Mouse (Mus musculus) left cerebral cortex, postnatal 36 days (tissue): Measurements from ENCODE around the gene Pcca. TPM values are rescaled to one million over a fixed set of nuclear protein-coding genes. Genes with fewer than 3 reads are reported as not detected.
A peak's percentile ranks its signal among the peaks of the same experiment; 100 is the strongest.

Source experiments
- DNase-seq, 2 experiments: peaks; one replicate each; pipeline ENCODE4 v3.0.0; 2021 to 2022; ENCODE audit warnings: low spot score in 2 of 2, mixed read lengths in 1 of 2
- intact Hi-C: fragments of 180-260 bp; cut with DNase I; formaldehyde crosslinking; loops from one replicate; pipeline ENCODE4 v1.15.1; 2025
- total RNA-seq, 2 experiments: library from RNA; stranded (reverse); gene quantifications; 2 replicates each; pipeline ENCODE4 v1.2.3; 2021

Pcca gene
- total RNA-seq, 2 experiments from 2014 or later = 32.7 to 35.3 TPM

DNA sequence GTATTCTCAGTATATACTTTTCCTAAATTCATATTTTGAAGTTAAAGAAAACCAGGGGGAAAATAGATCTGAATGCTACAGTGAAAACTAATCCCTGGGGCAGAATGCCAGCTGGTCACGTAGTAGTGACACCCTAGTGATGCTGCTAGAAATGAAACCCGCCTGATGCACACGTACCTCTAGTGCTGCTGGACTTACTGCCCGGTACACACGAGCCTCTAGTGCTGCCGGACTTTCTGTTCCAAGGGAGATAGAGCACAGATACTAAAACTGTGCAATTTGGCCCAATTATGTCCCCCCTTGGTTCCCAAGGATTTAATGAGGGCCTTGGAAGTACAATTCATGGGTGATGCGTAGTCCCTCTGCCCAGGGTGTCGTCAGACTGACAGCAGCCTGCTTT, 340.9 kb downstream of the Pcca start:
- no peak for DNase-seq
- intact Hi-C loops = loop anchor here (1.0 to 5.0 kb wide), 2 partner anchors 383 to 652 kb away; partner anchors contain the start of gene Gm10837

DNA sequence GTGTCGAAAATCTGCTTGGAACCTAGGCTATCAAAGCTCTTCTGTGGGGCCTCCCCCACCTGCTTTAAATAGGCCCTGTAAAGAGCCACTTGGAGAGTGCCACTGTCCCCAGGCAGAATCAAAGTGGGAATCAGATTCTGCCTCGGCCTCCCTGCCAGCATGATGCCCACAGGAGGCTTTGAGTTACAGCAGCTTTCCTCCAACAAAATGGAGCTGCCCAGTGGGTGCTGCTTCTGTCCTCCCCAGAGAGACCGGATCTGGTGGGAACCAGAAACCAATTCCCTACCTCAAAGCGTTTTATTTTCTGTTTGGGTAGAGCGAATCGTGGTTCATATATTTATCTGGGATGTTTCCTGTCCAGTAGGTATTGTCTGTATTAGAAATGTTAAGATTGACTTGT, 341.5 kb downstream of the Pcca start:
- no peak for DNase-seq
- intact Hi-C loops = loop anchor here (1.0 to 5.0 kb wide), 3 partner anchors 366 to 652 kb away; partner anchors contain the start of gene Gm10837

DNA sequence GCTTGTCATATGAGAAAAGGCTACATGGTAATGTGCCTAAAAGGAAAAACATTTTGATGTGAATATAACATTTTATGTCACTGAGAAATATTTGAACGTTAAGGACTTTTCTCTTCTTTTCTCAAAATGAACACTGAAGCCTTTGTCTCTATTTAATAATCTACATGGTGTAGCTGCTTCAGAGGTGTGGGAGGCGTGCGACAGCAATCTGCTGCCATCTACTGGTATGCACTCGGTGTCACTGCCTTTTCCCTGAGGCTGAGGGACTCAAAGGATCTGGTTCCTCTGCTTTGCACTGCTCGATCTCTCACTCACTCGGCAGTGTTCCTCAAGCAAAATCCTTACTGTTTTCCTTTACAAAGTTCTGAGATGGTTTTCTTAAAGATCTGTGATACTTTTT, 342.0 kb downstream of the Pcca start:
- intact Hi-C loops = loop anchor here (1.0 to 5.0 kb wide), 2 partner anchors 367 to 384 kb away; partner anchors contain the start of gene Gm10837
- DNase-seq = peak; percentile 74

DNA sequence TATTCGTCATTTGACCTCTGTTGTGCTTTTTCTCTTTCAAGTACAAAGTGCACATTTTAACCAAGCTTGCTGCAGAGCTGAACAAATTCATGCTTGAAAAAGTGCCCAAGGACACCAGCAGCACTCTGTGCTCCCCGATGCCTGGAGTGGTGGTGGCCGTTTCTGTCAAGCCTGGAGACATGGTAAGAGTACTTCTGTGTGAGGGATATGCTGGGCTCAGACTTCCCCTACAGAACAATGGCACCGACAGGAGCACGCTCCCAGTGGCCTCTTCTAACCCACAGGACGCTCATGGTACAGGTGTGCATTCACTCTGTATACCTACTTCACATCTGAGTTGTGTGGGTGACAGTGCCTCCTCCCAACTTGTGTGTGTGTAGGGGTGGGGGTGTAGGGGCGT, 342.6 kb downstream of the Pcca start:
- intact Hi-C loops = loop anchor here (1.0 to 5.0 kb wide), 2 partner anchors 367 to 384 kb away; partner anchors contain the start of gene Gm10837
- no peak for DNase-seq

DNA sequence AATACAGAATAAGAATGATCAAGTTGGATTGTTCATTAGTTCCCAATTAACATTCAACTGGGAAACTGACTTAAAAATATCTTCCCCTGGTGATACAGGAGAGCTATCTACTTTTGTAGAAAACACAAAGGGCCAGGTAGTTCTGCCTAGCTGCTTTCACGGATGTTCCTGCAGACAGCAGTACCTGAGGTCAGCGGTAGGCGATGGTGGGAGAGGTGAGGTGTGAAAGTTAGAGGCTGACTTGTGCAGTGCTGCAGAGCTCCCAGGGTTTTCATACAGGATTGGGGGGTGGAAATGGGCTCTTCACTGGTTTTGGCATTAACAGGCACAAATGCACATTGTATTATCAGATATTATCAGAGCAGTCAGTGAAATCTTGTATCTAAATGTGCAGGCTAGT, 343.7 kb downstream of the Pcca start:
- no peak for DNase-seq
- intact Hi-C loops = loop anchor here (5.0 kb wide), 1 partner anchor 385 kb away; the partner anchor contains the start of gene Gm10837

DNA sequence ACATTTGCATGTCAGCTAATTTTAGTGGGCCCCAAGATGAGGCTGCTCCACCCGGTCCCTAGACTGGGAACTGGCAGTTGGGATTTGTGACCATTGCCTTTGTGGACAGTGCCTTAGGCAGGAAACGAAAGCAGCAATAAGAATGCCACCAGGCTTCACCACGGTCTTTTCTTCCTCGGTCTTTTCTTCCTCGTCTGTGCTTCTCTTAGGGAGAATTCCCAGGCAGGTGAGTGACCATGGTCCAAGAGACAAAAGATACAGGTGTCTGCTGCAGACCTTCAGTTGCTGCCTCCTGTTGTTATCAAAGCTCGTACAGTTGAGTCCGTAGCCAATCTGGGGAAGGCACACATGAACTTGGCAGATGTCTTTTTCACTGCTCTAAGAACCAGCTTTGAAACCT, 346.2 kb downstream of the Pcca start:
- intact Hi-C loops = no loop called here
- DNase-seq = no peak

DNA sequence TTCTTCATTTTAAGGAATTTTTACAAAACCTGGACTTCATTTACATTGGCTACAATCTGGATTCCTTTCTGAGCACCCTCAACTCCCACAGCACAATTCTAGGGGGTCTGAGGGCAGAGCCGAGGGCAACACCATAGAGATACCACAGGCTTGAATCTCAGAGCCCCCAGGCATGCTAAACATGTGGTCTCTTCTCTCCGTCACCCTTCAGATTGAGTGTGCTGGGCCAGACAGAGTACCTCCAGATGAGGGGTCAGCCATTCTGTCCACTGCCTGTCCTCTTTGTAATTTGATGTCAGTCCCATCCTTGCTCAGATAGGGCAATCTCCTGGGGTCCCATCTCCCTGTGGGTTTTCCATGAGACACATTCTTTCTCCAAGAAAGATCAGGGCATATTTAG, 347.6 kb downstream of the Pcca start:
- no peak for DNase-seq
- intact Hi-C loops = no loop called here

DNA sequence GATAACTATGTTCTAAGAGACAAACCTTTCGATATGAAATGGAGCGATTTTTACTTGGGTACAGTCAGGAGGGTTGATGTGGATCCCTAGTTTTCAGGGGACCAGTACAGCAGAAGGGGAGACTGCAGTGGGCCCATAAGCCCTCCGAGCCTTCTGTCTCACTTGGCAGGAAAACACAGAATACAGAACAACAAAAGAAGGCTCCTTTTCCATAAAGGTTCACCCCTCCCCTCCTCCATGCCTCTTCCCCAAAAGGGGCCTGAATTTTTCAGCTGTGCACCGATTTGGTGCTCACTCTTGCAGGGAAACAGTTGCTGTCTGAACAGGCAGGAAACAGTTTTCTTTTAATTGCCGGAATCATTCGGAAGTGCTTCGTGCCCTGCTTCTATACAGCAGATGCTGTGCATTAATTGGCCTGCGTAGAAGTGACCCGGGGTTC, 348.1 kb downstream of the Pcca start:
- intact Hi-C loops = no loop called here

DNA sequence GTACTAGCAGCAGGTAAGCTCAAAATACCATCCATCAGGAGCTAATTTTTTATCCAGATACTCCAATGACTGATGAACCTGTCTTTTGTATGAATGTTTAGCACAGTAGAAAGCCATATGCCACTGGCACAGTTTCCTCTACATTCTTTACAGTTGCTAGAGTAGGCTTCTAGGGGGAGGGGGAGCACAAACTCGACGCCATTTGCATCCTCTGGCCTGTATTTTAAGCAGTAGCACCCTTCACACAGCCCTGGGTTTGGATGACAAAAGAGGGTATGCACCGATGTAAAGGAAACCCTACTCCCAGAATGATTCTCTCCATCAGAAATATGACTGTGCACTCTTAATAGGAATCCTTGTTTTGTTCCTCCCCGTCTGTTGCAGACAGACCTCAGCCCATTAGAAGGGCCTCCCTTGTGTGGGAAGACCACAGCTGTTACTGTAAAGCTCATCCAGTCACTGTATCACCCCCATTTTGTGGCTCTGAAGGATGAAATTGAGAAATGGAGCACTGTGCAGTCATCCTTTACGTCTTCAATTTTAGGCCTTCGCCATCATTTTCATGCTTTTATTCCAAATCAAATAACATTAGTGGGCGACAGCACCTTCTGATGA, 348.8 kb downstream of the Pcca start:
- no peak for DNase-seq
- intact Hi-C loops = no loop called here

More for the DNA sequence above, 348.1 kb downstream of the Pcca start:
- DNase-seq = no peak

DNA sequence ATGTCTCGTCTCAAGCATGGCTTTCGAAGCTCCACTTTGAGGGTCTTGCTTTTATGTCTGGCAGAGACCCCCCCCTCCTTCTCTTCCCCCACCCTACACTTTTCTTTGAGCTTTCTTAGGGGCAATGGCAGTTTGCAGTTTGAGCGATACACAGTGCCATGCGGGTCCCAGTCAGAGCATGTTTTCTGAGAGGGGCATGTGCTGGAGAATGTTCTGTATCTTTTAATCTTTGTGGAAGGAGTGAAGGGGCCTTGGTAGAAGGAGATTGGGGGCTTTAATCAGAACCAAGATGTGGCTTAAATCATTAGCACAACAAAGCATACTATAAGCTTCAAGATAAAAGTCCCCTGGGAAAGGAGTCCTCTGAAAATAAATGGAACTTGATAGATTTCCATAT, 349.3 kb downstream of the Pcca start:
- no peak for DNase-seq
- intact Hi-C loops = no loop called here

DNA sequence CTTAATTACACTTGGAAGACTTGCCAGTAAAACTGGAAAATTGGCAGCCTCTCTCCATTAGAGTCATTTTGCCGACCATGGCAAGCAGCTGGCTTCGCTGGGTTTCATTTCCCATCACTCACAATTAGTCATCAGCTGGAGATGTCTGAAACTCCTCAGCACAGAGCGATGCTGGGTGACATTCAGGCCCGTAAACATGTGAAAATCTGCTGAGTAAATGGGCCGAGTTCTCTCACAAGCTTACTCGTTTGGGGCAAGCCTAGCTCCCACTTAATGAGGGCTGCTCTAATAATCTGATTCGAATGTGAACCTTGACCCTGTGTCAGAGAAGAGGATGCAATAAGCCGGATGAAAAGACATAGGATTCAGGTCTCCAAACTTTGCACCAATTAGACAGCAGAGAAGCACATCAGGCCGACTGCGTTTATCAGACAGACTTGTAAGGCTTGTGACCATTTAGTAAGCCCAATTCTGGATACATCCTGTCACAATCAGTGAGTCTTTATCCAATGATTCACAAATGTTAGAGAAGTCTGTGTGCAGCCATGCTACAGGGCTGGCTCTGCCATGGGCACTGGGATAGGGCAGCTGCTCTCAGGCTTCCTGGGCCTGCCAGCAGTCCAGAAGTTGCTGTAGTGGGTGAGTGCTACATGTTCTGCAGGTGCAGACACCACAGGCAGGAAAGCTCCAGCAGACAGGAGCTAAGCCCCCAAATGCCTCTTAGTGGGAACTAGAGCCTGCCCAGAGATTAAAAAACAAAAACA, 349.9 kb downstream of the Pcca start:
- DNase-seq = no peak
- intact Hi-C loops = no loop called here

DNA sequence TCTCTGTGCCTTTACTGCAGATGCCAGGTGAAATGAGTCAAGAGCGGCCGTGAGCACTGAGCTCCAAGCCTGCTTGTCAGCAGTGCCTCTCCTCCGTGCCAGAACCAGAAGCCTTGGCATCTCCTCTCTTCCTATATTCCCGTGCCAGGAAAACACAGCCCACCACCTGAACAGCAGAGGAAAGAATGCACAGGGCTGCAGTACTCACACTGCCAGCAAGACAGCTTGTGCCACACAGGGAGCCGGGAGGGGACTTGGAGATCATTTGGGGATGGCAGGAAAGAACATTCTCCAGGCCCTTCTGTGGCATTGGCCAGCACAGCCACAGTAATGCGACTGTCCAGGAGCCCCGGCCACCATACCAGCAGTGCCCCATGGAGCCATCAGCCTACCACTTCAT, 351.8 kb downstream of the Pcca start:
- intact Hi-C loops = no loop called here
- DNase-seq = peak in 1 of 2 experiments; percentile 53

DNA sequence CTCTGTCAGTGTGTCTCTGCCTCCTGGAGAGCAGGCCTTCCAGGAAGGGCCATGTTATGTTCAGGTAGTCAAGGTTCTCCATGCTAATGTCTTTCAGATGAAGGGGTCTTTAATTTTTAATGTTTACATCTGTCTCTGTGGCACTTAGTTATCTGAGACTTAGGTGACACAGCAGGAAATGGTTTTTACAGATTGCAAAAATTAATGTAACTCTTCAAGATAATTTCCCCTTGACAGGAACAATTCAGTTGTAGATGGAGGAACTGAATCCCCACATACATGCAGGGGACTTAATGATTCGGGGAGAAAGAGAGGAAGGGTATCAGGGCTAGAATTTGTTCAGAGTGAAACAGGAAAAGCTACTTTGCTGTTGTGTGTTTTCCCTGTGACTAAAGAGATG, 353.2 kb downstream of the Pcca start:
- intact Hi-C loops = no loop called here
- DNase-seq = no peak

DNA sequence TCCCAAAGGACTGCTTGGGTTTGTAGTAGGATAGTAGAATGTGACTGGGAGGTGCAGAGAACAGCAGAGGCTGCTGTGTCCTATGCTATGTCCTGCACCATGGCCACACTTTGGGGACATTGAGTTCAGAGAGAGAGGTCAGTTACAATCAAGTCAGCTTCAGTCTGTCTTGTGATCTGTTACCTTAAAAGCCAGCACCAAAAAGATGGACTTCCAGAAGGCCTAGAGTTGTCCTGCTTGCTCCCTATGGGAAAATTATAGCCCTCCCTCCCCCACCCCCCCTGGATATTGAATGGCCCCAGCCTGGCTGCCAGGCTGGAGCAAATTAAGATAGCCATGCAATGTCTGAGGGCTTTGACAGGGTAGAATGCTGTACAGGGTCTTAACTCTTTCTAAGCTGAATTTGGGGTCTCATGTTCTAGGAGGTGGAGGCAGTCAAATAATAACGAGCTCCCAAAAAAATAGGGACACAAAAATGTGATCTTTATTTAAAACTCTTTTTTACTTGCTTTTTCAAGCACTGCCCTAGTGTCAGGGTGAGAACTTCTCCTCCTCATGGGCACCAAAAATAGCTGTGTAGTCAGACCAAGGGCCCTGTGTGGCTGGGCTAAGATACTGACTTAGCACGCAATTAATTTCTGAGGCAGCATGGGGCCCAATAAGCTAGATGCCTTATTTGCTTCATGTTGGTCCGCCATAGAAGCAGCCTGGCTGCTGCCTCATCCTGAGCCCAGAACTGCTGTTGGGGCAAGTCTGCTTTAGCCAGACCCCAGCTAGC, 353.8 kb downstream of the Pcca start:
- intact Hi-C loops = no loop called here
- DNase-seq = no peak

DNA sequence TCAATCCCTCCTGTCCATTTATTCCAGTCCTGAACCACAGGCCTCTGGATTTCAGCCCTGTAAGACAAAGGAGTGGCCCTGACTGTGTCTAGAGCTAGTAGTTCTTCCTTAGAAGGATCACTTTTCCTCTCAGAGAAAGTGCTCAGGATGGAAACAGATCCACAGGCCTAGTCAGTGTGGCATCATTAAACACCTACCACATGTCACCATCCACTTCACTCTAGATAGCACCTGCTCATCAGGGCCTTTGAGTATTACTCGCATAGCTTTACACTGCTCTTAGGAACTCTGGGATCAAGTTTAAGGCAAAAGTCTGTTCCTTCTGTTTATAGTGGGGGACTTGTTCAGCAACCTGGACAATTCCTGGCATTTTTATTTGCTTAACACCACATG, 354.4 kb downstream of the Pcca start:
- intact Hi-C loops = no loop called here
- no peak for DNase-seq

DNA sequence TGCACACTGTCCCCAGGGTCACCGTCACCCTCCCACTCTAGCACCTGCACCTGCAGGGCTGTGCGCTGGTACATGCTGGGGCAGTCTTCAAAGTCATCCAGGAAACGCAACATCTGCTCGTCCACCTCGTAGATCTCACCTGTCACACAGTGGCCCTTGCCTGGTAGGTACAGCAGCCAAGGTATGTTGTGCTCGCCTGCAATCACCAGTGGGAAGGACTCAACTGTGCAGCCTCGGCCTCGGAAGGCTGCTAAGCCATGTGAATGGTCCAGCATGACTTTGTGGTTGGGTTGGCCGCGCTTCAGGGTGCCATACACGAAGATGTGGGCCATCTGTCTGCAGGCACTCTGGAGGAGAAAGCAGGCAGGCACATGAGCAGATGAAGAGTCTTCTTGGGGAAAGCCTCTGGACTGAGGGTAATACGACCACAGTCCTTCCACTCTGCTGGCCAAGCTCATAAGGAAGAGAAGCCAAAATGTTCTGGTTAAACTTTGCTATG, 357.4 kb downstream of the Pcca start:
- DNase-seq = no peak
- intact Hi-C loops = no loop called here

DNA sequence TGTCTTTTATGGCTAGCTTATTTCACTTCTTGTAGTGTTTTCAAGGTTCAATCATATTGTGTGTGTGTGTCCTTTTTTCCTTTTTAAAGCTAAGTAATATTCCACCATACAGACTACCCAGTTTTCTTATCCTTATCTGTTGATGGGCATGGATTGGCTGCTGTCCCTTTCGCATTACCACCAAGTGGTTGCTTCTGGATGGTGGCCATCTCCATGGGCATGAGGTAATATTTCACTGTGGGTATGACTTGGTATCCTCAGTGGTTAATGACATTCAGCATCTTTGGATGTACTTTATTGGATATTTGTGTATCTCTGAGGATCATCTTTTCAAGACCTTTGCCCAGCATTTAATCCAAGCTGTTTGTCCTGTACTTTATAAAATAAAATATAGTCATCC, 362.0 kb downstream of the Pcca start:
- no peak for DNase-seq
- intact Hi-C loops = no loop called here

DNA sequence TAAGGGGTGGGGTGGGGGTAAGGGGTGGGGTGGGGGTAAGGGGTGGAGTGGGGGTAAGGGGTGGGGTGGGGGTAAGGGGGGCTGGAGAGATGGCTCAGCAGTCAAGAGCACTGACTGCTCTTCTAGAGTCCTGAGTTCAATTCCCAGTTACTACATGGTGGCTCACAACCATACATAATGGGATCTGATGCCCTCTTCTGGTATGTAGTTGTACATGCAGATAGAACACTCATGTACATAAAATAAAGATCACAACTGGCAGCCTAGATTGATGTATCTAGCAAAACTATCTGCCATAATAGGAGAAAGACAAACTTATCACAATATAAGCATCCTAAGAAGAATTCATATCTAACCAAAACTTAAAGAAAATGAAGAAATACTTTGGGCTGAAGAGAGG, 364.4 kb downstream of the Pcca start:
- intact Hi-C loops = no loop called here
- no peak for DNase-seq

DNA sequence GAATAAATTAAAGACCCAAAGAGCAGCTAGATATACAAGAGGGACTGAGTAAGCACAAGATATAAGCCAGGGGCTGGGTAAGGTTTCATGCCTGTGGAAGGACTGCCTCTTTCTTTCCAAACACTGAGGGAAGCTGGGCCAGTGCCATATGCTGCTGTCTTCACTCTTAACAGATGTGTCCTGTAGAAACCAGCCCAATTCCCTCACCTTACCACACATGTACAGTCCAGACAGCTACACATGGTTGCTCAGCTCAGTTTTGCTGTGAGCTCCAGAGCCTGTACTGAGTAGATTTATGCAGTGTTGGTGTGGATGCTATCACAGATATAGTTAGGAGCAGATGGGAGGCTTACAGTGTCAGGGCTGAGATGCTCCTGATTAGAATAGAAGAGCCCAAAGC, 366.6 kb downstream of the Pcca start:
- DNase-seq = no peak
- intact Hi-C loops = no loop called here

DNA sequence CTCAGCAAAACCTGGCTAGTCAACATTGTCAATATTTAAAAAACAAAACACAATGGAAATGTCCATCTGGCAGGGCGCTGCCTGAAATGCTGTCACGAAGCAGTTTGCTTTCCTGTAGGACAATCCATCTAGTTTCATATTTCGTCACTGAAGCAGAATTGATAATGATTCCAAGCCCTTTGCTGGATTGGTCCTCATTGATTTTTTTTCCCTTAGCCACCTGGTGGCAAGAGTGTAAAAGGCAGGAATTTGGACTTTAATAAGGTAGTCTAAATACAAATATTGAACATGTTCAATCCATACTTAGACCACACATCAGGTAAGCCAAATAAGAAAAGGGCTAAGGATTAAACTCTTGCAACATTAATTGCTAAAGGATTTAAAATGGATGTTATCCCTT, 367.1 kb downstream of the Pcca start:
- no peak for DNase-seq
- intact Hi-C loops = no loop called here
